Comparison of ENCODE assay signal across 15 mouse cellular contexts in genomic region chr10:117389904-117390875, GRCm38 (mm10). TPM values are rescaled to one million over a fixed set of nuclear protein-coding genes. Genes with fewer than 3 reads are reported as not detected.
DNase-seq lines count a peak whose midpoint lies in the region; ATAC-seq lines count a peak whose summit lies in the region.
"Had no signal": no experiment of that assay in that cellular context is flagged by ENCODE, and none has a peak within 500 bp of the region (broad histone marks: within the 10 kb centered on the region; RNA-seq: fewer than 3 reads in every experiment).

No protein-coding gene starts in this region.

- H3K36me3 ChIP-seq in embryonic facial prominence, embryonic 11.5 days (replicated peaks; ENCODE audit: control insufficient read depth, insufficient read depth, low read depth, low read length): no peaks in the 10 kb centered on the region
- H3K36me3 ChIP-seq in embryonic facial prominence, embryonic 10.5 days (replicated peaks): no peaks in the 10 kb centered on the region
- H3K36me3 ChIP-seq in kidney, embryonic 16.5 days (ENCODE audit: insufficient read depth, low read length): no peaks in the 10 kb centered on the region
- H3K36me3 ChIP-seq in liver, embryonic 16.5 days (ENCODE audit: control insufficient read depth, insufficient read depth): no peaks in the 10 kb centered on the region
- H3K36me3 ChIP-seq: G1E; hindbrain, embryonic 15.5 days had no signal

- H3K9ac ChIP-seq in embryonic facial prominence, embryonic 11.5 days (replicated peaks; ENCODE audit: low read length): no peak overlapping the region
- no peak overlapping the region for H3K9ac ChIP-seq in kidney, embryonic 16.5 days (replicated peaks; ENCODE audit: low read length)
- no peak overlapping the region for H3K9ac ChIP-seq in liver, embryonic 16.5 days (ENCODE audit: low read depth, low read length)
- H3K9ac ChIP-seq: hindbrain, embryonic 15.5 days had no signal

- no peak for DNase-seq in embryonic facial prominence, embryonic 11.5 days (ENCODE audit: low spot score)
- no peak for DNase-seq in embryonic facial prominence, embryonic 10.5 days (ENCODE audit: low spot score)
- DNase-seq in kidney, adult 9 months: no peak
- DNase-seq in R1 (ENCODE audit: low read depth, low spot score): peak; percentile 73
- no peak for DNase-seq in urinary bladder, adult 18-20 months (ENCODE audit: low spot score in 2 of 2)
- DNase-seq: adrenal gland, postnatal 36 days; cerebellum, postnatal 14 days; heart, adult 2 months; kidney, postnatal 10 days; lung, adult 2 months had no signal

- no peaks in the 10 kb centered on the region for H3K4me1 ChIP-seq in embryonic facial prominence, embryonic 11.5 days (ENCODE audit: control insufficient read depth, insufficient read depth, low read length)
- peaks cover 14% of the 10 kb centered on the region for H3K4me1 ChIP-seq in embryonic facial prominence, embryonic 10.5 days
- H3K4me1 ChIP-seq in kidney, embryonic 16.5 days (ENCODE audit: insufficient read depth, low read length): no peaks in the 10 kb centered on the region
- H3K4me1 ChIP-seq in liver, embryonic 16.5 days (ENCODE audit: control insufficient read depth, low read depth, low read length): no peaks in the 10 kb centered on the region; the same call in 1 of the 2 replicates

- no peak overlapping the region for H3K27ac ChIP-seq in embryonic facial prominence, embryonic 11.5 days (replicated peaks; ENCODE audit: low read depth, low read length)
- H3K27ac ChIP-seq in embryonic facial prominence, embryonic 10.5 days (replicated peaks): no peak overlapping the region
- no peak overlapping the region for H3K27ac ChIP-seq in kidney, embryonic 16.5 days (ENCODE audit: low read length)
- peak overlapping the region; percentile 30; the same call in 1 of the 2 replicates for H3K27ac ChIP-seq in liver, embryonic 16.5 days (ENCODE audit: low read length)
- H3K27ac ChIP-seq: heart, adult 2 months; hindbrain, embryonic 15.5 days had no signal

- no peak overlapping the region for H3K4me3 ChIP-seq in embryonic facial prominence, embryonic 11.5 days (ENCODE audit: low read depth, low read length)
- no peak overlapping the region for H3K4me3 ChIP-seq in embryonic facial prominence, embryonic 10.5 days
- H3K4me3 ChIP-seq in kidney, embryonic 16.5 days (ENCODE audit: low read length): no peak overlapping the region
- H3K4me3 ChIP-seq in liver, embryonic 16.5 days (ENCODE audit: low read depth, low read length): no peak overlapping the region
- H3K4me3 ChIP-seq: heart, adult 2 months; hindbrain, embryonic 15.5 days had no signal

- H3K4me2 ChIP-seq in embryonic facial prominence, embryonic 11.5 days (ENCODE audit: low read depth, low read length): no peak overlapping the region
- H3K4me2 ChIP-seq in kidney, embryonic 16.5 days (replicated peaks; ENCODE audit: low read depth, low read length): no peak overlapping the region
- no peak overlapping the region for H3K4me2 ChIP-seq in liver, embryonic 16.5 days (ENCODE audit: low read depth, low read length)
- H3K4me2 ChIP-seq: hindbrain, embryonic 15.5 days had no signal

- no peaks in the 10 kb centered on the region for H3K27me3 ChIP-seq in embryonic facial prominence, embryonic 11.5 days (ENCODE audit: control insufficient read depth, insufficient read depth, low read length)
- peaks cover 17% of the 10 kb centered on the region for H3K27me3 ChIP-seq in embryonic facial prominence, embryonic 10.5 days (replicated peaks; ENCODE audit: low read depth, poor library complexity, severe bottlenecking)
- H3K27me3 ChIP-seq in kidney, embryonic 16.5 days (ENCODE audit: insufficient read depth, low read length): no peaks in the 10 kb centered on the region; the same call in 1 of the 2 replicates
- H3K27me3 ChIP-seq in liver, embryonic 16.5 days (ENCODE audit: control insufficient read depth, insufficient read depth, low read depth, low read length): no peaks in the 10 kb centered on the region
- H3K27me3 ChIP-seq: hindbrain, embryonic 15.5 days had no signal

- ATAC-seq in embryonic facial prominence, embryonic 11.5 days (replicated peaks; ENCODE audit: insufficient number of reproducible peaks, low FRiP score, low TSS enrichment, low read depth): 0 out of 2 replicates have a peak, but pooled peaks have one; percentile 47
- ATAC-seq in kidney, embryonic 16.5 days (ENCODE audit: low FRiP score, low TSS enrichment): peak; percentile 64
- ATAC-seq in liver, embryonic 16.5 days (ENCODE audit: low read depth): peak; percentile 66
- no peak for ATAC-seq in inflammation-experienced regulatory T-cells, adult 6 months

- WGBS in embryonic facial prominence, embryonic 11.5 days: 47% methylated on average over 31 of the region's 31 CpGs
- WGBS in embryonic facial prominence, embryonic 10.5 days: 56% methylated on average over 31 of the region's 31 CpGs
- 52% methylated on average over 31 of the region's 31 CpGs for WGBS in kidney, embryonic 16.5 days
- 57% methylated on average over 31 of the region's 31 CpGs for WGBS in liver, embryonic 16.5 days (ENCODE audit: insufficient replicate concordance)

- H3K9me3 ChIP-seq in embryonic facial prominence, embryonic 11.5 days (replicated peaks; ENCODE audit: control insufficient read depth, low read length): no peaks in the 10 kb centered on the region
- H3K9me3 ChIP-seq in embryonic facial prominence, embryonic 10.5 days: no peaks in the 10 kb centered on the region
- no peaks in the 10 kb centered on the region for H3K9me3 ChIP-seq in kidney, embryonic 16.5 days (ENCODE audit: low read length)
- no peaks in the 10 kb centered on the region for H3K9me3 ChIP-seq in liver, embryonic 16.5 days (replicated peaks; ENCODE audit: control insufficient read depth, low read length)
- H3K9me3 ChIP-seq: G1E; hindbrain, embryonic 15.5 days had no signal

RNA-seq across cellular contexts. Expression of gene Cpsf6, which starts 10.4 kb away (rescaled TPM):
- polyA plus RNA-seq in embryonic facial prominence, embryonic 11.5 days (2014; fragmentation: Nextera tagmentation; extraction: Ambion mirVana): 212 and 223 TPM in 2 replicates
- 223 and 230 TPM in 2 replicates for polyA plus RNA-seq in embryonic facial prominence, embryonic 10.5 days (2016; fragmentation: Nextera tagmentation; extraction: Ambion mirVana)
- polyA plus RNA-seq in kidney, embryonic 16.5 days (2015; fragmentation: Nextera tagmentation; extraction: Ambion mirVana): 151 and 171 TPM in 2 replicates
- polyA plus RNA-seq in liver, embryonic 16.5 days (2015; fragmentation: Nextera tagmentation; extraction: Ambion mirVana): 49.4 and 50.5 TPM in 2 replicates
- 100 to 1,000 TPM; 103 to 132 (median 120) TPM for polyA plus RNA-seq in inflammation-experienced regulatory T-cells, adult 6 months (2017; shearing (Covaris generic))
